Mouse (Mus musculus) liver, adult 2 months (tissue): ENCODE measurements around the gene Baz2b.

Experiments used
- CTCF ChIP-seq: fragments of 200-500 bp; IDR thresholded peaks from 2 replicates; pipeline ENCODE4 v1.5.1; 2011; ENCODE audit warnings: low read depth, low read length, control low read depth
- POLR2A ChIP-seq: fragments of 200-500 bp; IDR thresholded peaks from 2 replicates; pipeline ENCODE4 v1.6.1; 2011; ENCODE audit warnings: low read length, control low read depth; ENCODE audit not compliant: insufficient read depth; ENCODE audit errors: extremely low read depth

DNA sequence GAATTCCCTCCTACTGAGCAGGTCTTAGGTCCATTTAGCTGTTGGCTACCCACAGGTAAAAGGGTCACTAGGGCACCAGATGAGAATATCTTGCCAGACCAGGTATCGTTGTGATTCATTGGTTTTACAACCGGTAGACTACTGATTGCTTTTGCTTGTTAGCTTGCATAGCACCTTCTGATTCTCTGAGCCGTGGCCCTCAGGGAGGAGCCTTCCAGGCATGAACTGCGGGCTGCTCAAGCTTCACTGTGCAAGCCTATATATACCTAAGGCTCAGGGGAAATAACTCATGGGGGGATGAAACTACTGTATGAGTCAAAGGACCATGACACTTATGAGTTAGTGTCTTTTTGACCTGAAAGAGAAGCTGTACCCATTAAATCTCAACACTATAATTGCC, 42.8 kb downstream of the Baz2b start:
- TF ChIP-seq POLR2A (no peak), CTCF (no peak)
